Mouse (Mus musculus): ENCODE data around the gene Cfap57.

- no peak for TF ChIP-seq CTCF (conservative IDR thresholded peaks at IDR 0.05; ENCODE audit: low read length)
- no peak for TF ChIP-seq POU5F1 (IDR thresholded peaks at IDR 0.05; ENCODE audit: borderline replicate concordance, low read length)
These were observed 98.3 kb downstream of the Cfap57 start for GRCm38 (mm10) chr4:118522248-118522647.
